Mouse (Mus musculus): ENCODE measurements around the gene 4930435E12Rik.

DNA sequence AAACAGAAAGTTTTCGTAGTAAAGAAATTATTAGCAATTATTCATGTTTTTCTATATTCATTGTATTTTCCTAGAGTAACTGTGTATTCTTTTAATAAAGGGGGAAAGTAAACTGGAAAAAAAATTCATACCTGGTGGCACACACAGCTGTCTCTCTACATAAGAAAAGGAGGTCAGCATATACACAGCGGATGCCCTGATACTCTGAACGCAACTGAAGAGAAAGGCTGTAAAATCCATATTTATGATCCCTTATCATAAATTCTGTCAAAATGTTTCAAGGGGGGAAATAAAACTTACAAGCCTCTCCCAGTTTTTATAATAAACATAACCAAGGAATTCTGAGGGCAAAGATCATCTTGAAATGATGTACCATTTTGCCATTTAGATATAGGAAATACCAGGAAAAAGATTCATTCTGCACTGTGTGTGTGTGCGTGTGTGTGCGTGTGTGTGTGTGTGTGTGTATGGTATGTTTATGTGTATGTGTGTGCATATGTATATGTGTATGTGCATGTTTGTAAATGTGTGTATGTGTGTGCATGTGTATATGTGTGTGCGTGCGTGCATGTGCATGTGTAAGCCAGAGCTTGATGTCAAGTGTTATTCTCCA lies 47.5 kb downstream of the 4930435E12Rik start:
- TF ChIP-seq POLR2A (IDR thresholded peaks at IDR 0.05; ENCODE audit: low read depth, low read length): no peak
- TF ChIP-seq CTCF (IDR thresholded peaks at IDR 0.05; ENCODE audit: extremely low read depth, insufficient read depth, insufficient read length, insufficient replicate concordance): no peak
